Mouse (Mus musculus) yolk sac, embryonic 10.5 days (tissue): ENCODE results near the gene Sycp1.

Experiments
- DNase-seq: peaks from one replicate; pipeline ENCODE4 v3.0.0-alpha.2; 2017; ENCODE audit warnings: low spot score

The Sycp1 gene

DNA sequence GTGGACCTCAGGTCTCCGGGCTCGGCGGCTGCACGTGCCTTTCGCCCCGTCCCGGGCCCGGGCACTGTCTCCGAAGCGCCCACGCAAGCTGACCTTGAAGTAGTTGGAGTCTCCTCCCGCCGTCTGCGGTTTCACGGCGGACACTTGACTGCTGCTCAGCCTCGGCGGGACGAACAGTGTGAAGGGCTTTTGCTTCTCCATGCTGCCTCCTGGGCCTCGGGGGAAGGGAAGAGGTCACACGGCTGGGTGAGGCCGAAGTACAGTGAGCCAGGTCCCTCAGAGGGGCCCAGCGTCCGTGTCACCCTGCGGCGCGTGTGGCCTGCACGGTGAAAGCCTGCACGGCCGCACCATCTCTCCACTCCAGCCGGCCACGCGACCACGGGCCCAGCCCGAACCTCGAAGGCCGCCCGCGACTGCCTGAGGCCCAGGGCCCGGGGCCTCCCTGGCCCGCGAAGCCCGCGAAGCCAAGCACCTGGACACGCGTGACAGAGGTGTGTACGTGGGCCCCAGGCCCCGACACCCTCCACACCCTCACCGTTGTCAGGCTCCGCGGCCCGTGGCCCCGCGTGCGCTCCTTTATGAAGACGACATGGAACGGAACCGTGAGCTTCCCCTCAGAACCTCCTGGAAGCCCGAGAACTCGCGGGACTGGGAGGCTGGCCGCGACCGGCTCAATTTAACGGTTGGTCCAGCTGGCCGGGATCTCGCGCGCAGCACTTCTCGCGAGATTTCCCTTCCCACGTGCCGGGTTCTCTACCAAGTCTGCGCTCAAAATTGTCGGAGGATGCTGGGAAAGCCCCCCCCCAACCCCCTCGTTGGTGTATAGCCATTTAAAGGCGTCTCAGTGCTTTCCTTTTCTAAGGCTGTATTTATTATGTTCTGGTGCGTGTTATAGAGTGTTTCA lies at the start of gene Sycp1:
Sycp1 (minus strand) TSS at position 650 of the 904 bp plus-strand sequence.
- no peak for DNase-seq

DNA sequence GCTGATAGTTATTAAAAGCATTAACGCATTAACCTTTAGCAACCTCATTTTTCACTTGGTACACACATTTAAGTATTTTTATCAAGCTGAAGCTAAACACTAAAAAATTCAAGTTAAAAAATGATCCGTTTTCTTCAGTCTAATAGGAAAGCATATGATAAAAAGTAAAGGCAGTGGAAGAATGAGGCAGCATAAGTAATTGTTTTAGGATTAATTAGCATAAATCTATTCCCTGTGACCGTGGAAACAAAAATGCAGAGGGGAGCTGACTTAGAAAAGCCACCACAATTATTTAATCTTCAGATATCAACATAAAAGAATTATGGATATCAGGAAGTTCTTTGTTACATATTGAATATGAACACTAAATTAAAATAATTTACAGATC lies 44.4 kb upstream of the Sycp1 start:
- DNase-seq = no peak

DNA sequence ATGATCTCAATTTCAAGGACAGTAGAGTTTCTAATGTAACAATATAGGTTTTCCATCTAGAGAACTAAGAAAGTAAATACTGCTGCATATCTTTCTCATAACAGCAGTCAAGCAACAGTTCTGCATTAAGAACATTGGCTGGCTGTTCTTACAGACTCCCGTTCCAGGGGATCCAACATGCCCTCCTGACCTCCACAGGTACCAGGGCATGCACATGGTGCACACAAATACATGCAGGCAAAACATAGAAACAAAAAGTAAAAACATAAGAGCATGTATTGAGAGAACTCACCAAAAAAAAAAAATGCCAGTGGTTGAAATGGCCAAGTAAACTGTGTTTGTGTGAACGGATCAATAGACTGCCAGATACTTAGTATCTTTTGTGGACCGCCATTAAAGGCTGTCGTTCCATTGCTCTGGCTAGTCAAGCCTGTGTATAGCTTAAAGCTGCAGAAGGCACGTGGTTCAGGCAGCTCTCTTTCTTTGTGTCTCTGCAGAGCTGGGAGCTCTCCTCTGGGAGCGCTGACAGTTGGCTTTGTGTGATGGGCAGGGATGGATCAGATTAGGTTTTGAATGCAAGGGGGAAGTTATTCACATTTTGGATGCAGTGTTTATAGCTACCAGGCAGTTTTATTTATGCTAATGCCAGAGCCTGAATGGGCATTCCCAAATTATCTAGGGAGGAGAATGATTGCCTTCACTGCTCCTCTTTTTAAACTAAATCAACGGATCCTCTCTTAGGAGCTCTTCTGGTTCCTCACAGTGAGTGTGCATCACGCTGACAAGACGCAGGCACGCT lies 43.8 kb upstream of the Sycp1 start:
- DNase-seq = peak; percentile 56

DNA sequence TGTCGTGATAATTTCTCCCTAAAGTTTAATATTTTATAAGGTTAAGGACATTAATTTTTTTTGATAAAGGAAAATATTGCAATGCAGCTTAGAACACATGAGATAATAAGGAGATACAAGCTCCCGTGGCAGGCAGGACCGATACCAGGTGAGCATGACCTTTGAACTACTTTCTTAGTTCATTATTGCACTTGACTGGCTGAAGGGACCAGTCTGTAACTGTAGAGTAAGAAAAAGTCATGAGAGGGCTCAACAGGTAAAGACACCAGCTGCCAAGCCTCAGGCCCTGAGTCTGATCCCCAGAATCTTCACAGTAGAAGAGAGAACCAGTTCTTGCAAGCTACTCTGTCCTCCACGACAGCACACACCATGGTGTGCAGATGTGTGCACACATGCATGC lies 41.0 kb upstream of the Sycp1 start:
- DNase-seq = no peak

DNA sequence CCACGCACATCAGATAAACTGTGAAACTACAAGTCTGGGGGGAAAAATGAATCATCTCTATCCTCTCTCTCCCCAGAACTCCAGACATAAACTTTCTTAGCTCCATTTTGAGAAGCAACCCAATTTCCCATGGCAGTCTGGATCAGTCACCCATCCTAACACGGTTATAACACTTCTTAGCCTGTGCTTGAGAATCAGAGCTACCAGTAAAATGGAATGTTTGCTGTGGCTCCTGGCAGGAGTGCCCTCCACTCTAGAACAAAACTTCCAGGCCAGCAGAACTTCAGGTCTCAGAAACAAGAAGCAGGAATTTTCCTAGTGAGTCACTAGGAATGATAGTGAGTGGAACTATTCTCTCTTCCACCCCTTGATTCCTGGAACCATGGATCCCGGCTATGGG lies 34.6 kb upstream of the Sycp1 start:
- DNase-seq = no peak

DNA sequence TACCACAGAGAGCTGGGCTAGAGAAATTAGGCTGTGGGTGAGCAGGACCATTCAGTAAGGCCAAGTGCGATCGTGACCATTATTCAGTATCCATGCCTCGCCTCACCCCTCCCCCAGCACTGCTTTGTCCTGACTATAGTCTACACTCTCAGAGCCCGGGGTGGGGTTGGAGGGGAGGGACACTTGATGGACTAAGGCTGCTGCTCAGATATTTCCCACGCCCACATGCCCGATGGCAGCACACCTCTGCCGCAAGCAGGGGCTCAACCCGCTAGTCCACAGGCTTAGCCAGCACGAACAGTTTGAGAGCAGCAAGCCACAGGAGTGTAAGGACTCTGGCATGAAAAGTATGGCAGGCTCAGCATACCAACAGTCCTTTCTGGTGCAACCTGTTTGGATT lies 34.2 kb upstream of the Sycp1 start:
- DNase-seq = peak; percentile 4

DNA sequence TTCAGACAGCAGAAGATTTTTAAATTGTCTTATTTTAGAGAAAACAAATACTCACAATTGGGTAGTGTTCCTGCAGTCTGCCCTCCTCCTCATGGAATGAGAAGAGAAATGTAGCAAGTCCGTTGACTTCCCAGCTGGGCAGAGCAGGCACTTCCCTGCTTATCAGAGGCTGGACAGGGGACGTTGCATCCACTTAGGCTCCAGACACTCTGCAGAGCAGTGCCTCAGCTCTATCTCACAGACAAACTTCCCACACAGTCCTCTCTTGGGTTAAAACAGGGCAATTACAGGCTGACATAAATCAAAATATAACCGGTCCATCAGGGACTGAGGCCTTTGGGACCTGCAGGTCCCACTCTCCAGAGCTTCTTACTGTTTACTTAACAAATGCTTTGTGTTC lies 28.1 kb upstream of the Sycp1 start, which contains the start of gene Nr1h5:
Nr1h5 (minus strand) TSS at position 101 of the 400 bp plus-strand sequence.
- DNase-seq = peak; percentile 25

DNA sequence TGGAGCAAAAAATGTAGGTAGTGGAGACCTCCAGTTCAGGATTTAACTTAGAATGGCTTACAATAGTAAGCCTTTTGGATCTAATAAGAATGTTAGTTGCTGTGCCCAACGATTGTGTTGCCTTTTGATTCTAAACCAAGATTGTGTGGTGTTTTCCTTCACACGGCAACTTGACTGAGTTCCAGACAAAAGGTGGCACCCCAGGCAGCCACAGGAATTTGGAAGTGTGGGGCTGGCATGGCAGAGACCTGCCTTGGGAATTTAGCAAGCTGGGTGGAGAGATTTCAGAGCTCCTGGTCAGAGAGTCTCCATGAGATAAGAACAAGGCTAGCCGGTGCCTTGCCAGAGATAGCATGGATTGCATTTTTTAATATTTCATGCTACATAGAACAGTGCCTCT lies 19.7 kb upstream of the Sycp1 start:
- no peak for DNase-seq

DNA sequence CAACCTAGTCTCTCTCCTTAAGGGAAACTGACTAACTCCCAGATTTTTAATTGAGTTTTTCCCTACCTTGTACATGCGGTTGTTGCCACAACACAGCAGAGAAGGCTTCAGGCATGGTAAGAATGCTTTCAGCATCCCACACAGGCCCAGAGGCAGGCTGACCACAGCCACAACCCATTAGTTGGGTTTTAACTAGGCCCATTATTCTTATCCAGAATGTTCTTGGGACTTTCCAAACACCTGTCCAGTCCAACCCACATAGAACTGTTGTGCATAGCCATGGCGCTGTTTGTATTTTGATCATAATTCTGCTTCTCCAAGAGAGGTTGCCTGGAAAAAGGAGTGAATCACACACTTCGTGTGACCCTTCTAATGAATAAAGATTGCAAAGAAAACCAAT lies 19.2 kb upstream of the Sycp1 start:
- no peak for DNase-seq

DNA sequence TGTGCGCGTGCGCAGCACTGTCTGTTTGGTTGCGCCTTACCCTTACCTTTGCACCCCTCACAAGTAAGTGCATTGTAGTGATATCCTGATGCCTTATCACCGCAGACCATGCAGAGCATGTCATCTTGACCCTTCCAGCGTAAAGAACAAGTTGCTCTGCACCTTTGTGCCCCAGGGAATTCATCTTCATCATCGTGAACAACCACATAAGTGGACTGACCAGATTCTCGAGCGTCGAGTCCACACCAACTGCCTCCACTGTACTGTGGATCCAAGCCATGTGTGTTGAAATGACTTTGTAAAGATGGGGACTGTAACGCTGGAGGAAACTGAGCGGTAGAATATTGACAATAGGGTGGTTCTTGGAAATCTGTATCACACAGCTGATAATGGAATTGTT lies 18.6 kb upstream of the Sycp1 start:
- DNase-seq = no peak

DNA sequence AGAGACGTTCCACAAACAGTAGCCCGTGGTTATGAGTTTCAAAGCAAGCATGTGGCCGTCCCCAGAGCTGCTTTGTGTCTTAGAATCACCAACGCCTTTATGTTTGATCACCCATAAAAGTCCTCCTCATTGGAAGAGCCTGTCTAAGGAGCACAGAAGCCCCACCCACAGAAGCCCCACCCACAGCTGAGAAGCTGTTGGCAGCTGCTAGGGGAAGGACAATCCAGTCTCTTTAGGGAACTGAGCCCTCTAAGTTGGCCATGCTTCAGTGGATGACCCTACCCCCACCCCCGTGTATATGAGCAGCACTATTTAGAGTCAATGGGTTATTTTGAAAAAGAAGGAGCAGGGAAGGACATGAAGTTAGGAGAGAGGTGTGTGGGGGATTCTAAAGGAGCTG lies 11.0 kb upstream of the Sycp1 start:
- DNase-seq = no peak

DNA sequence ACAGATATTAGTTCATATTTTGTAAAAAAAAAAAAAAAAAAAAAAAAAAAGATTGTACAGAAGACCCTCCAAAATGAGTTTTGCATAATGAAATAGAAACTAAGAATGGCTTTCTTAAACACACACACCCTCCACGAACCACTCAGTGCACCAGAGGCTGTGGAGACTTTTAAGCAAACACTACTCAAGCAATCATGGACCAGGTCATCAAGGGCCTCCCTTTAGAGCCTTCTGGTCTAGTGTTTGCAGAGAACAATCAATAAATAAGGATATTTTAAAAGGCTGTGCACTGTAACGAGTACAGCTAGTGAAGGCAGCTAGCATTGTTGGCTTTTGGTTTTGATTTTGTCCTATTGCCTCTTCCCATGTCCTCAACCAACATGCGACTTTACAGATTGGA lies 10.4 kb upstream of the Sycp1 start:
- no peak for DNase-seq

DNA sequence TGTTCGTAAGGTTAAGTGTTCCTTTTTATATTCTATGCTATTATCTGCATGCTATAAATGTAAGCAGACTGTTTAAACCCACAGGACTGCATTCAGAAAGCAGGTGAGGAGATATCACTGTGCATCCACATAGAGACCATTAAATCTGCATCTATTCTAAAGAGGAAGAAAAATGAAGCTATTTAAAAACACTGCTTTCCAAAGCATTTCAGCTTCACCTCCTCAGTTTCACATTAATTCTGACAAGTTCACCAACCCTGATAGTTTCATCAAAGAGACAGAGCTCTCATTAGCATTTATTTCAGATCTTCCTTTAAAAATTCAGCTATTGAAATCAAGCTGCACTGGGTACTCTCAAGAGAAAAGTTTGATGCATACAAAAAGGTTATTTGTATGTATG lies 2.2 kb upstream of the Sycp1 start:
- no peak for DNase-seq

DNA sequence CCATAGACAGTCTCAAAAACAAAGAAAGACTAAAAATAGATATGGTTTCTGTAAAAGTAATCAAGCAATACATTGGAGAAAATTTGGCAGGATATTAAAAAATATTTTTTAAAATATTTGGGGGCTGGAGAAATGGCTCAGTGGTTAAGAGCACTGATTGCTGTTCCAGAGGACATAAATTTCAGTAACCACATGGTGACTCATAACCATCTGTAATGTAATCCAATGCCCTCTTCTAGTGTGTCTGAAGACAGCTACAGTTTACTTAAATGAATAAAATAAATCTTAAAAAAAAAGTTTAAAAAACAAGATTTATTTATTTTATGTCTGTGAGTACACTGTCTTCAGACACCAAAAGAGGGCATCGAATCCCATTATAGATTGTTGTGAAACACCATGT lies 36.8 kb downstream of the Sycp1 start:
- DNase-seq = no peak

DNA sequence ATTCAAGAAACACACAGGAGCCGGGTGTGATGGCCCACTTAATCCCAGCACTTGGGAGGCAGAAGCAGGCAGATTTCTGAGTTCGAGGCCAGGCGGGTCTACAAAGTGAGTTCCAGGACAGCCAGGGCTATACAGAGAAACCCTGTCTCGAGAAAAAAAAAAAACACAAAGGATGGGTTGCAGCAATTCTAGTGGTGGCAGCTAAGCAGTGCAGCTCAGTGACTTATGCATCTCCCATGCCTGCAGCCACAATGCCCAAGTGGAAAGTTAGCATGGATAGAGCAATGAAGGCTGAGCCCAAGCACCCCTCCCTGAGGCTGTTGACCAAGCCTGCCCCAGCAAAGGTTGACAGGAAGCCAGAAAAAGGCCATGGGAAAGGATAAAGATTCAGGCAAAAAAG lies 55.4 kb downstream of the Sycp1 start:
- DNase-seq = no peak

DNA sequence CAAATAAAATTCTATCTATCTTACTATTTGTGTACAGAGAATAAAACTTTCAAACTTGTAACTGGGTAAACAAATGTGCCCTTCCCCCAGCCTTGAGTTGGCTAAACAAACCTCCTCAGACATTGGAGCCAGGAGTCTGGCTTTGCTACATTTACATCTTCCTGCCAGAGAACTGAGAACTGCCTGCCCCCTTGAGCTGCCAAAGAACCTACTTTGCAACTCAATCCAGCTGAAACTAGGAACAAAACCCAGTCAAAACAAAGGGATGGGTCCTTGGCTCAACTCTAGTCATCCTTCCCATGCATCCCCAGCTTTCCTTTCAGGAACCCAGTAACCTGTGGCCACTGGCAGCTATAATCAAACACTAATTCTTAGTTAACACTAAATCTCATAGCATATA lies 87.2 kb downstream of the Sycp1 start:
- DNase-seq = no peak

DNA sequence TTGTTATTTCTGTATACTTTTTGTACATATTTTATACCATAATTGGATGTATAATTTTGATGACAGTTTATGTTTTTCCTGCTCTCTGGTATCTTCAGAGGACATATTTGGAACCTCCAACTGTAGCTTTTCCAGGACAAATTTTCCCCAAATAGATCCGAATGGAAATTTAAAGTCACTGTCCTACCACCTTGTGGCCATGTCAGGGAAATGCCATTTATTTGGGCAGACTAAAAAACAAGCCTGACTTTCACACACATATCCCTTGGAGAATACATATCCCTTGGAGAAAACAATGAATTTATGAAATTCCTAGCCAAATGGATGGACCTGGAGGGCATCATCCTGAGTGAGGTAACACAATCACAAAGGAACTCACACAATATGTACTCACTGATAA lies 93.5 kb downstream of the Sycp1 start:
- DNase-seq = no peak

DNA sequence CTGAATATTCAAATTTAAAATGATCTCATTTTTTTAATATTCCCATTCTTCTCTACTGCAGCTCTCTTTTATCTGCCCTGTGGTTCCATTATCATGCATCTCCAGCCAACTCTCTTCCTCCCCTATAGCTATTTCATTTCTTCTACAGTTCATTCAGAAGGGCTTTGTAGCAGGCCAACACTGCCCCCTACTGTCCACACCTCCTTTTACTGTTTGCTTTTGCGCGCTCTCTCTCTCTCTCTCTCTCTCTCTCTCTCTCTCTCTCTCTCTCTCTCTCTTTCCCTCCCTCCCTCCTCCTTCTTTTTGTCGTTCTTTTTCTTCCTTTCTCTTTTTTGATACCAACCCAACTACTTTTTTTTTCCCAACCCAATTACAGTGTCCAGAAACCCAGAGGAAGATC lies 132.0 kb downstream of the Sycp1 start:
- peak; percentile 51 for DNase-seq

DNA sequence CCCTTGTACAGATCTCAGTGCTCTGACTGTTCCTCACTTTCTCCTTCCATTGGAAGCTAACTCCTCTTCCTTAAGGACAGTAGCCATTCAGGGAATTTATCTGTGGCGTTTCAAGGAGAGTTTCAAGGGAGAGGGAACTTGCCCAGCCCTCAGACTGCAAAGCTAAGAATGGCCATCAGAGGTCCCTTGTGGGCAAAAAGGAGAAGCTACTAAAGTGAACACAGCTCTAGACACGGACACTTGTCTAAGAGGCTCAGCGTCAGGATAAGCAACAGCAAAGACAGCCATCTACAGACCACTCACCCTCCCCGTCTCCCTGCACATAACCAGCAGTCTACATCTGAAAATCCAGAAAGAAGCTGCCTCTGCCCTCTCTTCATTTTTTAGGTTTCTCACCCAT lies 148.5 kb downstream of the Sycp1 start:
- DNase-seq = no peak

DNA sequence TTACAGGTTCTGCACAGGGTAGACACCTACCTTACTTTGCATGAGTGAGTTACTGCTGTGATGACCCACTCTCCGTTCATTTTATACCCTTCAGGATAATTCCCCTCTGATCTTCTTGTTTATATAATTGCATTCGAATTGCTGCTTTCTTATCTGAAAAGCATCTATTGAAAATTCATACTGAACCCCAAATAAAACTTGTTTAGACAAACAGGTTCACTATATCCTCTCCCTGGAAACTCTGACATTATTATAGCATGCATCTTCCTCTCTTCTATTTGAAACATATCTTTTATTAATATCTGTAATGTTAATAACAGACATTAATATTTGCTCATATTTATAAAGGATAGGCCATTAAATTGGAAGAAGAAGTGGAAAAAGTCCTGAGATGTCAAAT lies 153.3 kb downstream of the Sycp1 start, which contains the start of gene Tshb:
Tshb (minus strand) TSS at position 101 of the 400 bp plus-strand sequence.
- DNase-seq = no peak

DNA sequence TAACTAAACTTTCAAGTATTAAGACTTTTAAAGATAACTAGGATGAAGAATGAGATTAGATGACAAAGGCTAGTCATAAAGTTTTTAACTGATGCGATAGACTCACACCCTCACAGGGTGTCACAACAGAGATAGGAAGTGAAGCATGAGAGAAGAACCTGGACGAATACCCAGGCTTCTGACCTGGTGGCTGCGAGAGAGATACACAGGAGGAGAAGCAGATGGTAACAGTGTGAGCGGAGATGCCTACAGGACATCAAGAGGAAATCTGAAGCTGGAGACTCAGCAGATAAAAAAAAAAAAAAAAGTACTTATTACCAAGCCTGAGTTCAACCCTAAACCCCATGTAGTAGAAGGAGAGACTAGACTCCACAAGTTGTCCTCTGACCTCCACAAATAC lies 162.9 kb downstream of the Sycp1 start:
- no peak for DNase-seq
